Mouse (Mus musculus): Measurements from ENCODE around the gene Fbxl17. TPM values are rescaled to one million over a fixed set of nuclear protein-coding genes. Genes with fewer than 3 reads are reported as not detected.

Gene Fbxl17
- total RNA-seq, 2 experiments from 2014 or later, result 27.1 to 28.1 TPM

GRCm38 (mm10) chr17:63467866-63468265 lies 32.0 kb downstream of the Fbxl17 start:
- DNase-seq, result peak; percentile 57
- intact Hi-C loops (cut with DNase I; ENCODE audit: low total_unique reads), result loop anchor here (5.0 kb wide), 2 partner anchors 36 to 146 kb away; no protein-coding TSS in a partner anchor

GRCm38 (mm10) chr17:63465239-63465638 lies 34.6 kb downstream of the Fbxl17 start:
- DNase-seq, result no peak
- intact Hi-C loops (cut with DNase I; ENCODE audit: low total_unique reads), result loop anchor here (5.0 kb wide), 2 partner anchors 33 to 143 kb away; no protein-coding TSS in a partner anchor

GRCm38 (mm10) chr17:63462512-63462911 lies 37.3 kb downstream of the Fbxl17 start:
- no peak for DNase-seq
- intact Hi-C loops (cut with DNase I; ENCODE audit: low total_unique reads), result no loop called here

GRCm38 (mm10) chr17:63459712-63460495 lies 39.9 kb downstream of the Fbxl17 start:
- DNase-seq, result no peak
- intact Hi-C loops (cut with DNase I; ENCODE audit: low total_unique reads), result no loop called here

- no peak for DNase-seq
- intact Hi-C loops (cut with DNase I; ENCODE audit: low total_unique reads), result no loop called here
Observed at GRCm38 (mm10) chr17:63458052-63458451, 41.8 kb downstream of the Fbxl17 start.

- intact Hi-C loops (cut with DNase I; ENCODE audit: low total_unique reads), result no loop called here
- DNase-seq, result no peak
Observed at GRCm38 (mm10) chr17:63451311-63452006, 48.4 kb downstream of the Fbxl17 start.

- intact Hi-C loops (cut with DNase I; ENCODE audit: low total_unique reads), result no loop called here
- DNase-seq, result no peak
Observed at GRCm38 (mm10) chr17:63447691-63448090, 52.1 kb downstream of the Fbxl17 start.

- intact Hi-C loops (cut with DNase I; ENCODE audit: low total_unique reads), result no loop called here
- no peak for DNase-seq
Observed at GRCm38 (mm10) chr17:63446971-63447679, 52.7 kb downstream of the Fbxl17 start.

- intact Hi-C loops (cut with DNase I; ENCODE audit: low total_unique reads), result no loop called here
- no peak for DNase-seq
Observed at GRCm38 (mm10) chr17:63445212-63445611, 54.6 kb downstream of the Fbxl17 start.

- intact Hi-C loops (cut with DNase I; ENCODE audit: low total_unique reads), result loop anchor here (2.0 kb wide), 1 partner anchor 19 kb away; no protein-coding TSS in a partner anchor
Observed at GRCm38 (mm10) chr17:63437424-63437823, 62.4 kb downstream of the Fbxl17 start.

GRCm38 (mm10) chr17:63434081-63434480 lies 65.7 kb downstream of the Fbxl17 start:
- DNase-seq, result no peak
- intact Hi-C loops (cut with DNase I; ENCODE audit: low total_unique reads), result loop anchor here (5.0 kb wide), 1 partner anchor 33 kb away; no protein-coding TSS in a partner anchor

More at GRCm38 (mm10) chr17:63437424-63437823, 62.4 kb downstream of the Fbxl17 start:
- no peak for DNase-seq

- intact Hi-C loops (cut with DNase I; ENCODE audit: low total_unique reads), result loop anchor here (5.0 kb wide), 1 partner anchor 36 kb away; no protein-coding TSS in a partner anchor
Observed at GRCm38 (mm10) chr17:63431650-63432049, 68.2 kb downstream of the Fbxl17 start.

GRCm38 (mm10) chr17:63430395-63431075 lies 69.3 kb downstream of the Fbxl17 start:
- intact Hi-C loops (cut with DNase I; ENCODE audit: low total_unique reads), result loop anchor here (5.0 kb wide), 1 partner anchor 37 kb away; no protein-coding TSS in a partner anchor
- no peak for DNase-seq

More at GRCm38 (mm10) chr17:63431650-63432049, 68.2 kb downstream of the Fbxl17 start:
- no peak for DNase-seq

GRCm38 (mm10) chr17:63423851-63424250 lies 76.0 kb downstream of the Fbxl17 start:
- intact Hi-C loops (cut with DNase I; ENCODE audit: low total_unique reads), result no loop called here
- DNase-seq, result no peak

- intact Hi-C loops (cut with DNase I; ENCODE audit: low total_unique reads), result no loop called here
- DNase-seq, result no peak
Observed at GRCm38 (mm10) chr17:63422685-63423084, 77.1 kb downstream of the Fbxl17 start.

GRCm38 (mm10) chr17:63421864-63422263 lies 78.0 kb downstream of the Fbxl17 start:
- no peak for DNase-seq
- intact Hi-C loops (cut with DNase I; ENCODE audit: low total_unique reads), result no loop called here

- DNase-seq, result no peak
- intact Hi-C loops (cut with DNase I; ENCODE audit: low total_unique reads), result loop anchor here (2.0 to 10.0 kb wide), 2 partner anchors 17 to 95 kb away; no protein-coding TSS in a partner anchor
Observed at GRCm38 (mm10) chr17:63419503-63419902, 80.3 kb downstream of the Fbxl17 start.

- intact Hi-C loops (cut with DNase I; ENCODE audit: low total_unique reads), result loop anchor here (10.0 kb wide), 1 partner anchor 89 kb away; no protein-coding TSS in a partner anchor
- DNase-seq, result no peak
Observed at GRCm38 (mm10) chr17:63413973-63414580, 85.7 kb downstream of the Fbxl17 start.
